In the genomic region with DNA sequence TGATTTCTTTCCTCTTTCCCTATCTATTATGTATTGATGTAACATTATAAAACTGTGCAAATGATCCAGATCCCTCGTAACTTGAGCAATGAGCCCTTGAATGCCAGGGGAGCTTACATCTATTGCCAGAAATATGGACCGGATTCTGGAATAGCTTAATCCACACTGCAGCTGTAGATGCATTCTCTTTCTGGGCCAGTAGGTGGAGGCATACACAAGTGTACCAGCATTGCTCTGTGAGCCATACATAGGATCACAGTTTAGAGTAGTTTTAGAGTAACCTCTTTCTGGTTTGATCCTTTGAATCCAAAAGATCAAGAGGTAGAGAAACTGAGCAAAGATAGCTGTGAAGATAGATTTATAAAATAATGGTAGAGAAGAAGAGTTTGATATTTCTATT, we compare ENCODE assay signal across 7 mouse cellular contexts. TPM values are rescaled to one million over a fixed set of nuclear protein-coding genes. Genes with fewer than 3 reads are reported as not detected.
DNase-seq lines count a peak whose midpoint lies in the region; ATAC-seq and TF ChIP-seq lines count a peak whose summit lies in the region.

No protein-coding gene starts in this region.

- TF ChIP-seq CTCF in kidney, postnatal 0 days (IDR thresholded peaks at IDR 0.05; ENCODE audit: low read depth) = peak; percentile 87
- TF ChIP-seq CTCF in lung, adult 2 months (IDR thresholded peaks at IDR 0.05; ENCODE audit: insufficient read depth, low read length) = peak; percentile 47

- no peak for TF ChIP-seq POLR2A in lung, adult 2 months (IDR thresholded peaks at IDR 0.05; ENCODE audit: borderline replicate concordance, extremely low read depth, low read depth, low read length)

- H3K9ac ChIP-seq in kidney, postnatal 0 days (ENCODE audit: low read depth, low read length) = no peak overlapping the region

- no peak overlapping the region for H3K27ac ChIP-seq in embryonic facial prominence, embryonic 10.5 days (replicated peaks)
- no peak overlapping the region for H3K27ac ChIP-seq in kidney, postnatal 0 days

- no peaks in the 10 kb centered on the region for H3K4me1 ChIP-seq in embryonic facial prominence, embryonic 10.5 days
- no peaks in the 10 kb centered on the region for H3K4me1 ChIP-seq in kidney, postnatal 0 days (replicated peaks; ENCODE audit: insufficient read depth, low read length)
- no peaks in the 10 kb centered on the region for H3K4me1 ChIP-seq in lung, adult 2 months (ENCODE audit: control insufficient read depth, insufficient read depth, low read length)

- no peaks in the 10 kb centered on the region for H3K9me3 ChIP-seq in embryonic facial prominence, embryonic 10.5 days
- no peaks in the 10 kb centered on the region for H3K9me3 ChIP-seq in kidney, postnatal 0 days (replicated peaks; ENCODE audit: low read length)

- DNase-seq in urinary bladder, postnatal 14 days (ENCODE audit: low spot score) = peak; percentile 54
- no peak for DNase-seq in urinary bladder, postnatal 4 days (ENCODE audit: low spot score in 2 of 2)
- peak; percentile 5 for DNase-seq in adrenal gland, adult 8-10 months
- peak; percentile 30 for DNase-seq in embryonic facial prominence, embryonic 10.5 days (ENCODE audit: low spot score)
- DNase-seq in kidney, postnatal 0 days (ENCODE audit: low spot score) = peak; percentile 67
- peak; percentile 16 for DNase-seq in lung, adult 2 months
- peak; percentile 19 for DNase-seq in retina, postnatal 7 days (ENCODE audit: low read depth, low spot score)

- H3K4me2 ChIP-seq in kidney, postnatal 0 days (ENCODE audit: low read length) = no peak overlapping the region

- H3K4me3 ChIP-seq in embryonic facial prominence, embryonic 10.5 days = no peak overlapping the region
- no peak overlapping the region for H3K4me3 ChIP-seq in kidney, postnatal 0 days (replicated peaks; ENCODE audit: low read depth, low read length)
- H3K4me3 ChIP-seq in lung, adult 2 months (replicated peaks; ENCODE audit: extremely low read depth, low read depth, low read length) = no peak overlapping the region

- 53% methylated on average over 2 of the region's 2 CpGs for WGBS in embryonic facial prominence, embryonic 10.5 days
- 40% methylated on average over 2 of the region's 2 CpGs for WGBS in kidney, postnatal 0 days
- 35% methylated on average over 2 of the region's 2 CpGs for WGBS in lung, adult 2 months

- peaks cover 5% of the 10 kb centered on the region; the same call in 1 of the 2 replicates for H3K36me3 ChIP-seq in embryonic facial prominence, embryonic 10.5 days (replicated peaks)
- H3K36me3 ChIP-seq in kidney, postnatal 0 days (ENCODE audit: insufficient read depth, low read length) = no peaks in the 10 kb centered on the region

- no peak for ATAC-seq in kidney, postnatal 0 days (replicated peaks; ENCODE audit: low FRiP score, low read depth)

- no peaks in the 10 kb centered on the region for H3K27me3 ChIP-seq in embryonic facial prominence, embryonic 10.5 days (replicated peaks; ENCODE audit: low read depth, poor library complexity, severe bottlenecking)
- no peaks in the 10 kb centered on the region for H3K27me3 ChIP-seq in kidney, postnatal 0 days (ENCODE audit: insufficient read depth, low read length)

RNA-seq across cellular contexts. Expression of a gene that starts 49.0 kb away (rescaled TPM):
- total RNA-seq in adrenal gland, adult 8-10 months (2022) = not detected
- 0.42 and 0.63 TPM in 2 replicates for polyA plus RNA-seq in embryonic facial prominence, embryonic 10.5 days (2016; fragmentation: Nextera tagmentation; extraction: Ambion mirVana)
- polyA plus RNA-seq in kidney, postnatal 0 days (2015; fragmentation: Nextera tagmentation; extraction: Ambion mirVana) = 0.11 and 0.29 TPM in 2 replicates
- 0.08 TPM in 1 of 2 replicates, not detected in the other for polyA plus RNA-seq in lung, adult 2 months (2012; rRNA removed)

Comparison
In these comparisons a context has a peak if more than half of its experiments do, and no peak if none do; other contexts are left out.
1. DNase-seq: peak in urinary bladder, postnatal 14 days (single experiment), adrenal gland, adult 8-10 months (single experiment), embryonic facial prominence, embryonic 10.5 days (single experiment), kidney, postnatal 0 days (single experiment), lung, adult 2 months (single experiment) and retina, postnatal 7 days (single experiment); none in urinary bladder, postnatal 4 days (0 of 2).